Mouse (Mus musculus) heart, embryonic 10.5 days (tissue): ENCODE results near the gene Hes1. TPM values are rescaled to one million over a fixed set of nuclear protein-coding genes. Genes with fewer than 3 reads are reported as not detected.
A peak's percentile ranks its signal among the peaks of the same experiment; 100 is the strongest.

Experiments
- DNase-seq: peaks from one replicate; pipeline ENCODE4 v3.0.0-alpha.2; 2017; ENCODE audit warnings: low spot score
- H3K27ac ChIP-seq: fragments of 300-500 bp; sonication (generic); 2 replicates; pipeline ENCODE4 v1.5.1; 2016; ENCODE audit warnings: mild to moderate bottlenecking
- H3K27me3 ChIP-seq: fragments of 300-500 bp; sonication (generic); 2 replicates; pipeline ENCODE4 v1.6.1; 2016; ENCODE audit warnings: mild to moderate bottlenecking; ENCODE audit not compliant: poor library complexity, insufficient read depth, severe bottlenecking
- H3K36me3 ChIP-seq: fragments of 300-500 bp; sonication (generic); 2 replicates; pipeline ENCODE4 v1.6.1; 2016; ENCODE audit warnings: mild to moderate bottlenecking, moderate library complexity
- H3K4me1 ChIP-seq: fragments of 300-500 bp; sonication (generic); 2 replicates; pipeline ENCODE4 v1.6.1; 2016; ENCODE audit warnings: mild to moderate bottlenecking
- H3K4me3 ChIP-seq: fragments of 300-500 bp; sonication (generic); 2 replicates; pipeline ENCODE4 v1.5.1; 2016; ENCODE audit warnings: mild to moderate bottlenecking, moderate library complexity
- H3K9me3 ChIP-seq: fragments of 300-500 bp; sonication (generic); 2 replicates; pipeline ENCODE4 v1.6.1; 2016; ENCODE audit warnings: mild to moderate bottlenecking, moderate library complexity
- WGBS: fragments of 180-500 bp; shearing (Covaris S2); methylation state at CpG from one replicate; pipeline ENCODE4 v1.1.7; 2016; 5-methylcytosine and 5-hydroxymethylcytosine counted together
- polyA plus RNA-seq: library from polyadenylated mRNA; unstranded; fragments of >200 nt; fragmentation: Nextera tagmentation; extraction: Ambion mirVana; gene quantifications from 2 replicates; pipeline ENCODE4 v1.2.1, GENCODE M21; 2016

The Hes1 gene
- polyA plus RNA-seq, 1 experiment from 2014 or later, result 35.2 TPM

- Histone ChIP-seq H3K27me3 (peaks cover 8% of the 10 kb centered on the region), H3K36me3 (no peaks in the 10 kb centered on the region), H3K4me1 (peaks cover 15% of the 10 kb centered on the region), H3K27ac (no peak overlapping the region), H3K4me3 (no peak overlapping the region), H3K9me3 (peaks cover 3% of the 10 kb centered on the region; the same call in 1 of the 2 replicates)
- WGBS, result 74% methylated on average over 8 of the region's 8 CpGs
- no peak for DNase-seq
Observed at GRCm38 (mm10) chr16:30113800-30114199, 49.6 kb downstream of the Hes1 start.

GRCm38 (mm10) chr16:30114451-30114850, 50.3 kb downstream of the Hes1 start:
- Histone ChIP-seq H3K4me1 (peaks cover 16% of the 10 kb centered on the region), H3K36me3 (no peaks in the 10 kb centered on the region), H3K4me3 (no peak overlapping the region), H3K27me3 (peaks cover 14% of the 10 kb centered on the region), H3K27ac (0 out of 2 replicates have a peak overlapping the region, but pooled peaks have one; percentile 37), H3K9me3 (peaks cover 3% of the 10 kb centered on the region; the same call in 1 of the 2 replicates)
- WGBS, result 76% methylated on average over 1 of the region's 1 CpGs
- no peak for DNase-seq

Other genes with a start within 250 kb of the Hes1 start
- gene Cpn2, start 203.1 kb downstream of the Hes1 start, polyA plus RNA-seq, result 0.23 TPM in 1 of 2 replicates, not detected in the other
- gene Lrrc15, start 218.9 kb downstream of the Hes1 start, polyA plus RNA-seq, result 0.20 and 0.37 TPM in 2 replicates
- 3.0 and 5.4 TPM in 2 replicates for gene Gp5, start 246.4 kb downstream of the Hes1 start, polyA plus RNA-seq